Mouse (Mus musculus) spleen, adult 2 months (tissue): ENCODE data around the gene Mansc1.

Experiments used
- CTCF ChIP-seq: fragments of 200-500 bp; IDR thresholded peaks from 2 replicates; pipeline ENCODE4 v1.5.1; 2011; ENCODE audit warnings: mild to moderate bottlenecking, inconsistent platforms; ENCODE audit not compliant: insufficient read depth, insufficient read length, insufficient replicate concordance; ENCODE audit errors: extremely low read depth
- POLR2A ChIP-seq: fragments of 200-500 bp; IDR thresholded peaks from 2 replicates; pipeline ENCODE4 v1.6.1; 2011; ENCODE audit warnings: low read depth, low read length, inconsistent platforms

DNA sequence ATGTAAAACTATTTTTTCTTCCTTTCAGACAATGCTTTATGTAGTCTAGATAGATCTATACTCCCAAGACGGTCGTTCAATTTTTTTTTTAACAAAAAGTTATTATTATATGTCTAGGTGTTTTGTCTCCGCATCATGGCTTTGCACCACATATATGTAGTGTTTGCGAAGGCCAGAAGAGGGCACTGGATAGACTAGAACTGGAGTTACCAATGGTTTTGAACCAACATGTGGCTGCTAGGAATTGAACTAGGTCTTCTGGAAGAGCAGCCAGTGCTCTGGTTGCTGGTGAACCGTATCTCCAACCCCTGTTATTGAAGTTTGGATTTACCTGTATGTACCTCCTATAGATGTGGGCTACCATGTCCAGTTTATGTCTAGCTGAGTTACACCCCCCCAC is 11.0 kb upstream of the Mansc1 start:
- TF ChIP-seq POLR2A (no peak), CTCF (no peak)
